Mouse (Mus musculus) lung, postnatal 0 days (tissue): ENCODE data around the gene G3bp2.

ENCODE experiments used
- CTCF ChIP-seq: IDR thresholded peaks from 2 replicates; pipeline ENCODE4 v1.5.1; 2016; ENCODE audit warnings: antibody characterized with exemption, mild to moderate bottlenecking
- EP300 ChIP-seq: IDR thresholded peaks from 2 replicates; pipeline ENCODE4 v1.6.1; 2016; ENCODE audit warnings: antibody characterized with exemption, mild to moderate bottlenecking, control low read depth

DNA sequence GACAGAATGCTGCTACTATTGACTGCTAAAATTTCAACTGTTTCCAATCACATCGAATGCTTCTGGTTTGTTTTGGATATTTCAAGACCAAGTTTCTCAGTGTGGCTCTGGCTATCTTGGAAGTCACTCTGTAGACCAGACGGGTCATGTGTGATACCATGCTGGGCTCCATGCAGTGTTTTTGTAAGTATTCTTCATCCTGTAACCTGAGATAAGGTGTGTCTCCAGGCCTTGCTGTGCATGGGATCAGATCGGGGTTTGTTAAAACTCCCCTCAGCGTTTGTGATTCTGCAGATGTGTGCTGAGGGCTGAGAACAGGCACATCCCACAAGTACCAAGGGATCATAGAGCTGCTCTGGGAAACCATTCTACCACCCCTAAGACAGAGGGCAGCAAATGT, 1.7 kb upstream of the G3bp2 start:
- TF ChIP-seq CTCF (no peak), EP300 (no peak)
